Mouse (Mus musculus) embryonic fibroblast, embryonic 13.5 days (primary cell): Measurements from ENCODE around the gene Nat14. TPM values are rescaled to one million over a fixed set of nuclear protein-coding genes. Genes with fewer than 3 reads are reported as not detected.
"Not testable (repeated sequence)": the region's sequence is repeated elsewhere in the genome, so short reads cannot be mapped to it uniquely, and the experiment has no call there.

Experiments used
- H3K27ac ChIP-seq: 2 replicates; pipeline ENCODE4 v1.5.1; 2012; ENCODE audit warnings: low read length, control low read depth, inconsistent platforms; ENCODE audit not compliant: insufficient read depth
- H3K4me1 ChIP-seq: 2 replicates; pipeline ENCODE4 v1.6.1; 2011; ENCODE audit warnings: low read length; ENCODE audit not compliant: control insufficient read depth, insufficient read depth
- H3K4me3 ChIP-seq: 2 replicates; pipeline ENCODE4 v1.5.1; 2011; ENCODE audit warnings: mild to moderate bottlenecking, control low read depth, low read length; ENCODE audit not compliant: insufficient read depth
- CTCF ChIP-seq: IDR thresholded peaks from 2 replicates; pipeline ENCODE4 v1.5.1; 2011; ENCODE audit warnings: mild to moderate bottlenecking, control low read depth, low read length, moderate library complexity, borderline replicate concordance; ENCODE audit not compliant: insufficient read depth
- POLR2A ChIP-seq: IDR thresholded peaks from 2 replicates; pipeline ENCODE4 v1.6.1; 2011; ENCODE audit warnings: low read depth, mild to moderate bottlenecking, control low read depth, low read length, moderate library complexity
- polyA plus RNA-seq: library from polyadenylated mRNA; stranded (reverse); fragments of >200 nt; gene quantifications from 2 replicates; pipeline ENCODE4 v1.2.4, GENCODE M21; 2011; ENCODE audit warnings: low read depth; ENCODE audit not compliant: missing spikeins, insufficient read length

The Nat14 gene
- 4.7 and 5.5 TPM in 2 replicates for polyA plus RNA-seq

GRCm38 (mm10) chr7:4921824-4922482 lies at the start of gene Nat14:
Gene Nat14 (plus strand): TSS chr7:4922028.
- TF ChIP-seq CTCF: no peak
- Histone ChIP-seq H3K4me1 (peaks cover 18% of the 10 kb centered on the region; the same call in 1 of the 2 replicates), H3K4me3 (no peak within 1 kb of the TSS), H3K27ac (peak within 1 kb of the TSS; percentile 34; the same call in 1 of the 2 replicates)

- Histone ChIP-seq H3K27ac (no peak within 1 kb of the TSS), H3K4me1 (no peaks in the 10 kb centered on the region), H3K4me3 (peak within 1 kb of the TSS; percentile 51)
- no peak for TF ChIP-seq CTCF
- TF ChIP-seq POLR2A: peak; percentile 90
Observed at GRCm38 (mm10) chr7:4876753-4877221, 45.0 kb upstream of the Nat14 start, which contains the start of gene Isoc2a. Gene Isoc2a (plus strand): TSS chr7:4877153.

- H3K4me3 ChIP-seq: peak overlapping the region; percentile 51
- no peak overlapping the region for H3K27ac ChIP-seq
- TF ChIP-seq CTCF (no peak), POLR2A (no peak)
- H3K4me1 ChIP-seq: no peaks in the 10 kb centered on the region
Observed at GRCm38 (mm10) chr7:4877226-4877625, 44.6 kb upstream of the Nat14 start.

GRCm38 (mm10) chr7:4878186-4878585 lies 43.6 kb upstream of the Nat14 start:
- H3K4me3 ChIP-seq: no peak overlapping the region
- no peak for TF ChIP-seq CTCF
- no peak for TF ChIP-seq POLR2A

GRCm38 (mm10) chr7:4879036-4879435 lies 42.8 kb upstream of the Nat14 start:
- not testable (repeated sequence) for H3K27ac ChIP-seq, H3K4me3 ChIP-seq, H3K4me1 ChIP-seq

More at GRCm38 (mm10) chr7:4878186-4878585, 43.6 kb upstream of the Nat14 start:
- H3K4me1 ChIP-seq: no peaks in the 10 kb centered on the region
- no peak overlapping the region for H3K27ac ChIP-seq

- H3K27ac ChIP-seq: no peak overlapping the region
- TF ChIP-seq POLR2A (no peak), CTCF (no peak)
- H3K4me3 ChIP-seq: no peak overlapping the region
- no peaks in the 10 kb centered on the region for H3K4me1 ChIP-seq
Observed at GRCm38 (mm10) chr7:4886680-4887079, 35.1 kb upstream of the Nat14 start.

GRCm38 (mm10) chr7:4895186-4895585 lies 26.6 kb upstream of the Nat14 start:
- Histone ChIP-seq H3K4me3 (no peak overlapping the region), H3K27ac (no peak overlapping the region), H3K4me1 (no peaks in the 10 kb centered on the region)
- TF ChIP-seq CTCF (no peak), POLR2A (no peak)

- no peaks in the 10 kb centered on the region for H3K4me1 ChIP-seq
- no peak for TF ChIP-seq POLR2A
- no peak for TF ChIP-seq CTCF
- H3K27ac ChIP-seq: no peak overlapping the region
- H3K4me3 ChIP-seq: no peak overlapping the region
Observed at GRCm38 (mm10) chr7:4898851-4899648, 22.8 kb upstream of the Nat14 start.

- H3K4me1 ChIP-seq: no peaks in the 10 kb centered on the region
- H3K4me3 ChIP-seq: no peak overlapping the region
- H3K27ac ChIP-seq: no peak overlapping the region
- no peak for TF ChIP-seq CTCF
- no peak for TF ChIP-seq POLR2A
Observed at GRCm38 (mm10) chr7:4899649-4900522, 21.9 kb upstream of the Nat14 start.

GRCm38 (mm10) chr7:4900523-4900851 lies 21.3 kb upstream of the Nat14 start:
- Histone ChIP-seq H3K4me1 (no peaks in the 10 kb centered on the region), H3K4me3 (no peak overlapping the region), H3K27ac (no peak overlapping the region)
- TF ChIP-seq CTCF (no peak), POLR2A (no peak)
